Mouse (Mus musculus) thymus, postnatal 4 days (tissue): Measurements from ENCODE around the gene Rims4.

Source experiments
- DNase-seq: peaks from one replicate; pipeline ENCODE4 v3.0.0; 2021

The Rims4 gene

GRCm38 (mm10) chr2:163918317-163919258 lies at the start of gene Rims4:
TSS of gene Rims4 (minus strand) at chr2:163918683.
- DNase-seq, result peak; percentile 54

- DNase-seq, result no peak
Observed at GRCm38 (mm10) chr2:163965706-163966105, 47.2 kb upstream of the Rims4 start.

- no peak for DNase-seq
Observed at GRCm38 (mm10) chr2:163964606-163965560, 46.4 kb upstream of the Rims4 start.

- DNase-seq, result no peak
Observed at GRCm38 (mm10) chr2:163953622-163954310, 35.3 kb upstream of the Rims4 start.

GRCm38 (mm10) chr2:163951770-163952169 lies 33.3 kb upstream of the Rims4 start:
- peak; percentile 66 for DNase-seq

- no peak for DNase-seq
Observed at GRCm38 (mm10) chr2:163947976-163948375, 29.5 kb upstream of the Rims4 start.

- no peak for DNase-seq
Observed at GRCm38 (mm10) chr2:163946221-163946620, 27.7 kb upstream of the Rims4 start.

GRCm38 (mm10) chr2:163944511-163944910 lies 26.0 kb upstream of the Rims4 start:
- DNase-seq, result no peak

- DNase-seq, result no peak
Observed at GRCm38 (mm10) chr2:163943056-163943455, 24.6 kb upstream of the Rims4 start.

- no peak for DNase-seq
Observed at GRCm38 (mm10) chr2:163939522-163939921, 21.0 kb upstream of the Rims4 start.

- DNase-seq, result no peak
Observed at GRCm38 (mm10) chr2:163932151-163932550, 13.7 kb upstream of the Rims4 start.

GRCm38 (mm10) chr2:163928464-163929200 lies 10.1 kb upstream of the Rims4 start:
- no peak for DNase-seq

GRCm38 (mm10) chr2:163925044-163925443 lies 6.6 kb upstream of the Rims4 start:
- no peak for DNase-seq

- DNase-seq, result no peak
Observed at GRCm38 (mm10) chr2:163924531-163924930, 6.0 kb upstream of the Rims4 start.

- DNase-seq, result peak; percentile 35
Observed at GRCm38 (mm10) chr2:163923113-163923512, 4.6 kb upstream of the Rims4 start.

GRCm38 (mm10) chr2:163919581-163919980 lies 1.1 kb upstream of the Rims4 start:
- DNase-seq, result no peak

GRCm38 (mm10) chr2:163916703-163917102 lies 1.8 kb downstream of the Rims4 start:
- DNase-seq, result no peak

- no peak for DNase-seq
Observed at GRCm38 (mm10) chr2:163915294-163915791, 3.1 kb downstream of the Rims4 start.

GRCm38 (mm10) chr2:163914107-163914506 lies 4.4 kb downstream of the Rims4 start:
- DNase-seq, result no peak

GRCm38 (mm10) chr2:163913704-163914103 lies 4.8 kb downstream of the Rims4 start:
- no peak for DNase-seq

GRCm38 (mm10) chr2:163911826-163912444 lies 6.5 kb downstream of the Rims4 start:
- DNase-seq, result no peak
